14 mouse cellular contexts compared by ENCODE assay signal in genomic region chr10:127043187-127043586, GRCm38 (mm10). TPM values are rescaled to one million over a fixed set of nuclear protein-coding genes. Genes with fewer than 3 reads are reported as not detected.
DNase-seq lines count a peak whose midpoint lies in the region; ATAC-seq and TF ChIP-seq lines count a peak whose summit lies in the region.
"Had no signal": no experiment of that assay in that cellular context is flagged by ENCODE, and none has a peak within 500 bp of the region (broad histone marks: within the 10 kb centered on the region; RNA-seq: fewer than 3 reads in every experiment).

No protein-coding gene starts in this region.

- H3K4me1 ChIP-seq in forebrain, embryonic 13.5 days = peaks cover 16% of the 10 kb centered on the region
- peaks cover 6% of the 10 kb centered on the region for H3K4me1 ChIP-seq in forebrain, postnatal 0 days (ENCODE audit: insufficient read depth)
- H3K4me1 ChIP-seq in midbrain, embryonic 13.5 days (replicated peaks) = peaks cover 16% of the 10 kb centered on the region
- no peaks in the 10 kb centered on the region; the same call in 1 of the 2 replicates for H3K4me1 ChIP-seq in midbrain, postnatal 0 days (ENCODE audit: insufficient read depth, low read length)

- DNase-seq in forebrain, postnatal 0 days = no peak
- no peak for DNase-seq in midbrain, postnatal 0 days (ENCODE audit: low spot score)
- peak; percentile 85 to 94 for DNase-seq in kidney, postnatal 36 days
- DNase-seq in cerebellum, postnatal 25 days = no peak
- no peak for DNase-seq in adipocyte (ENCODE audit: low spot score)
- no peak for DNase-seq in layer of hippocampus, adult 2 months (ENCODE audit: low spot score in 2 of 2)
- DNase-seq: adrenal gland, postnatal 10 days; heart, adult 11 months; left cerebral cortex, postnatal 4 days; right cerebral cortex, postnatal 4 days had no signal

- peak overlapping the region; percentile 99; the same call in 1 of the 2 replicates for H3K4me2 ChIP-seq in forebrain, embryonic 13.5 days
- H3K4me2 ChIP-seq in forebrain, postnatal 0 days (ENCODE audit: low read depth) = no peak overlapping the region
- H3K4me2 ChIP-seq in midbrain, embryonic 13.5 days (replicated peaks) = peak overlapping the region; percentile 92; the same call in 1 of the 2 replicates
- no peak overlapping the region for H3K4me2 ChIP-seq in midbrain, postnatal 0 days (ENCODE audit: low read depth, low read length, poor library complexity, severe bottlenecking)

- H3K27me3 ChIP-seq in forebrain, embryonic 13.5 days = peaks cover 23% of the 10 kb centered on the region
- H3K27me3 ChIP-seq in forebrain, postnatal 0 days (ENCODE audit: insufficient read depth, low read length) = peaks cover 5% of the 10 kb centered on the region; the same call in 1 of the 2 replicates
- H3K27me3 ChIP-seq in midbrain, embryonic 13.5 days = peaks cover 22% of the 10 kb centered on the region
- peaks cover 11% of the 10 kb centered on the region for H3K27me3 ChIP-seq in midbrain, postnatal 0 days (ENCODE audit: insufficient read depth, low read length)

- H3K27ac ChIP-seq in forebrain, embryonic 13.5 days = no peak overlapping the region
- H3K27ac ChIP-seq in forebrain, postnatal 0 days (ENCODE audit: low read depth, low read length) = no peak overlapping the region
- no peak overlapping the region for H3K27ac ChIP-seq in midbrain, embryonic 13.5 days
- no peak overlapping the region for H3K27ac ChIP-seq in midbrain, postnatal 0 days (ENCODE audit: low read depth, low read length)
- H3K27ac ChIP-seq in layer of hippocampus, adult 2 months = no peak overlapping the region

- ATAC-seq in forebrain, embryonic 13.5 days = no peak
- no peak for ATAC-seq in forebrain, postnatal 0 days
- ATAC-seq in midbrain, embryonic 13.5 days = no peak
- ATAC-seq in midbrain, postnatal 0 days (ENCODE audit: low FRiP score) = no peak

- TF ChIP-seq CTCF in forebrain, postnatal 0 days (IDR thresholded peaks at IDR 0.05; ENCODE audit: low read depth) = no peak
- TF ChIP-seq CTCF in midbrain, postnatal 0 days (IDR thresholded peaks at IDR 0.05) = no peak
- no peak for TF ChIP-seq CTCF in layer of hippocampus, adult 2 months (conservative IDR thresholded peaks at IDR 0.05)

- no peak overlapping the region for H3K4me3 ChIP-seq in forebrain, embryonic 13.5 days
- H3K4me3 ChIP-seq in forebrain, postnatal 0 days (ENCODE audit: low read depth, low read length) = no peak overlapping the region
- H3K4me3 ChIP-seq in midbrain, embryonic 13.5 days (replicated peaks) = no peak overlapping the region
- no peak overlapping the region for H3K4me3 ChIP-seq in midbrain, postnatal 0 days (ENCODE audit: low read depth, low read length)
- H3K4me3 ChIP-seq in layer of hippocampus, adult 2 months = no peak overlapping the region

- no peaks in the 10 kb centered on the region for H3K9me3 ChIP-seq in forebrain, embryonic 13.5 days (replicated peaks)
- no peaks in the 10 kb centered on the region for H3K9me3 ChIP-seq in forebrain, postnatal 0 days (ENCODE audit: low read length)
- H3K9me3 ChIP-seq in midbrain, embryonic 13.5 days = no peaks in the 10 kb centered on the region
- no peaks in the 10 kb centered on the region for H3K9me3 ChIP-seq in midbrain, postnatal 0 days (ENCODE audit: low read length)

- H3K9ac ChIP-seq in forebrain, embryonic 13.5 days = no peak overlapping the region
- H3K9ac ChIP-seq in forebrain, postnatal 0 days = no peak overlapping the region
- no peak overlapping the region for H3K9ac ChIP-seq in midbrain, embryonic 13.5 days (replicated peaks)
- no peak overlapping the region for H3K9ac ChIP-seq in midbrain, postnatal 0 days (replicated peaks; ENCODE audit: low read length, poor library complexity, severe bottlenecking)

- peaks cover 5% of the 10 kb centered on the region for H3K36me3 ChIP-seq in forebrain, embryonic 13.5 days (ENCODE audit: poor library complexity, severe bottlenecking)
- 0 out of 2 replicates have a peak, but pooled peaks cover 3% of the 10 kb centered on the region for H3K36me3 ChIP-seq in forebrain, postnatal 0 days (ENCODE audit: insufficient read depth)
- peaks cover 9% of the 10 kb centered on the region for H3K36me3 ChIP-seq in midbrain, embryonic 13.5 days
- H3K36me3 ChIP-seq in midbrain, postnatal 0 days (ENCODE audit: insufficient read depth, low read length) = no peaks in the 10 kb centered on the region

- 85% methylated on average over 6 of the region's 6 CpGs for WGBS in forebrain, embryonic 13.5 days
- WGBS in forebrain, postnatal 0 days = 87% methylated on average over 6 of the region's 6 CpGs
- WGBS in midbrain, embryonic 13.5 days = 43% methylated on average over 6 of the region's 6 CpGs
- WGBS in midbrain, postnatal 0 days = 51% methylated on average over 6 of the region's 6 CpGs

RNA-seq across cellular contexts. Expression of gene Eef1akmt3, which starts 1.9 kb away (rescaled TPM):
- 0.08 and 0.14 TPM in 2 replicates for polyA plus RNA-seq in forebrain, embryonic 13.5 days (2015; fragmentation: Nextera tagmentation; extraction: Ambion mirVana)
- 0.14 TPM in 1 of 2 replicates, not detected in the other for total RNA-seq in forebrain, postnatal 0 days (2014; rRNA removed)
- polyA plus RNA-seq in forebrain, postnatal 0 days (2015; fragmentation: Nextera tagmentation; extraction: Ambion mirVana) = 0.08 and 0.15 TPM in 2 replicates
- polyA plus RNA-seq in midbrain, embryonic 13.5 days (2015; fragmentation: Nextera tagmentation; extraction: Ambion mirVana) = 0.11 and 0.18 TPM in 2 replicates
- not detected in 2 replicates for total RNA-seq in midbrain, postnatal 0 days (2014; rRNA removed)
- 0.10 and 0.16 TPM in 2 replicates for polyA plus RNA-seq in midbrain, postnatal 0 days (2015; fragmentation: Nextera tagmentation; extraction: Ambion mirVana)
- total RNA-seq in layer of hippocampus, adult 2 months (2021) = under 1 TPM; 0.12 to 0.20 TPM
- total RNA-seq: hematopoietic stem cell, adult 5-6 weeks; megakaryocyte progenitor cell, adult 5-6 weeks had no signal

RNA-seq across cellular contexts. Expression of gene Mettl1, which starts 2.0 kb away (rescaled TPM):
- 29.3 and 30.0 TPM in 2 replicates for polyA plus RNA-seq in forebrain, embryonic 13.5 days (2015; fragmentation: Nextera tagmentation; extraction: Ambion mirVana)
- 9.2 and 10.9 TPM in 2 replicates for total RNA-seq in forebrain, postnatal 0 days (2014; rRNA removed)
- 16.1 and 21.0 TPM in 2 replicates for polyA plus RNA-seq in forebrain, postnatal 0 days (2015; fragmentation: Nextera tagmentation; extraction: Ambion mirVana)
- polyA plus RNA-seq in midbrain, embryonic 13.5 days (2015; fragmentation: Nextera tagmentation; extraction: Ambion mirVana) = 21.1 and 22.0 TPM in 2 replicates
- 6.5 and 8.7 TPM in 2 replicates for total RNA-seq in midbrain, postnatal 0 days (2014; rRNA removed)
- 19.1 TPM in 2 replicates for polyA plus RNA-seq in midbrain, postnatal 0 days (2015; fragmentation: Nextera tagmentation; extraction: Ambion mirVana)
- total RNA-seq in layer of hippocampus, adult 2 months (2021) = 10 to 100 TPM; 12.7 to 14.0 TPM

RNA-seq across cellular contexts. Expression of gene Cyp27b1, which starts 4.9 kb away (rescaled TPM):
- polyA plus RNA-seq in forebrain, embryonic 13.5 days (2015; fragmentation: Nextera tagmentation; extraction: Ambion mirVana) = 0.06 TPM in 1 of 2 replicates, not detected in the other
- total RNA-seq in forebrain, postnatal 0 days (2014; rRNA removed) = 0.08 and 0.33 TPM in 2 replicates
- 0.11 TPM in 2 replicates for polyA plus RNA-seq in forebrain, postnatal 0 days (2015; fragmentation: Nextera tagmentation; extraction: Ambion mirVana)
- polyA plus RNA-seq in midbrain, embryonic 13.5 days (2015; fragmentation: Nextera tagmentation; extraction: Ambion mirVana) = 0.08 and 0.14 TPM in 2 replicates
- total RNA-seq in midbrain, postnatal 0 days (2014; rRNA removed) = 0.22 TPM in 1 of 2 replicates, not detected in the other
- 0.13 TPM in 1 of 2 replicates, not detected in the other for polyA plus RNA-seq in midbrain, postnatal 0 days (2015; fragmentation: Nextera tagmentation; extraction: Ambion mirVana)
- total RNA-seq in layer of hippocampus, adult 2 months (2021) = 1 to 10 TPM; 1.0 to 1.1 TPM
- total RNA-seq: hematopoietic stem cell, adult 5-6 weeks; megakaryocyte progenitor cell, adult 5-6 weeks had no signal

RNA-seq across cellular contexts. Expression of gene Tsfm, which starts 12.5 kb away (rescaled TPM):
- 74.7 and 78.4 TPM in 2 replicates for polyA plus RNA-seq in forebrain, embryonic 13.5 days (2015; fragmentation: Nextera tagmentation; extraction: Ambion mirVana)
- total RNA-seq in forebrain, postnatal 0 days (2014; rRNA removed) = 39.2 and 55.6 TPM in 2 replicates
- polyA plus RNA-seq in forebrain, postnatal 0 days (2015; fragmentation: Nextera tagmentation; extraction: Ambion mirVana) = 45.8 and 52.1 TPM in 2 replicates
- polyA plus RNA-seq in midbrain, embryonic 13.5 days (2015; fragmentation: Nextera tagmentation; extraction: Ambion mirVana) = 63.5 and 63.9 TPM in 2 replicates
- total RNA-seq in midbrain, postnatal 0 days (2014; rRNA removed) = 29.3 and 33.8 TPM in 2 replicates
- polyA plus RNA-seq in midbrain, postnatal 0 days (2015; fragmentation: Nextera tagmentation; extraction: Ambion mirVana) = 60.7 and 63.3 TPM in 2 replicates
- total RNA-seq in layer of hippocampus, adult 2 months (2021) = 10 to 100 TPM; 29.7 to 30.1 TPM

RNA-seq across cellular contexts. Expression of gene March9, which starts 16.8 kb away (rescaled TPM):
- polyA plus RNA-seq in forebrain, embryonic 13.5 days (2015; fragmentation: Nextera tagmentation; extraction: Ambion mirVana) = 4.0 and 4.5 TPM in 2 replicates
- total RNA-seq in forebrain, postnatal 0 days (2014; rRNA removed) = 70.7 and 75.8 TPM in 2 replicates
- 7.9 and 8.1 TPM in 2 replicates for polyA plus RNA-seq in forebrain, postnatal 0 days (2015; fragmentation: Nextera tagmentation; extraction: Ambion mirVana)
- polyA plus RNA-seq in midbrain, embryonic 13.5 days (2015; fragmentation: Nextera tagmentation; extraction: Ambion mirVana) = 5.6 and 6.4 TPM in 2 replicates
- total RNA-seq in midbrain, postnatal 0 days (2014; rRNA removed) = 84.0 and 90.0 TPM in 2 replicates
- polyA plus RNA-seq in midbrain, postnatal 0 days (2015; fragmentation: Nextera tagmentation; extraction: Ambion mirVana) = 8.6 and 9.8 TPM in 2 replicates
- total RNA-seq in layer of hippocampus, adult 2 months (2021) = 10 to 100 TPM; 19.8 TPM

Comparison
In these comparisons a context has a peak if more than half of its experiments do, and no peak if none do; other contexts are left out.
1. H3K4me2 ChIP-seq: peak in forebrain, embryonic 13.5 days (single experiment) and midbrain, embryonic 13.5 days (single experiment); none in forebrain, postnatal 0 days (single experiment) and midbrain, postnatal 0 days (single experiment).
2. DNase-seq: peak in kidney, postnatal 36 days (2 of 2); none in forebrain, postnatal 0 days (single experiment), midbrain, postnatal 0 days (single experiment), cerebellum, postnatal 25 days (0 of 2), adipocyte (single experiment) and layer of hippocampus, adult 2 months (0 of 2).